Mouse (Mus musculus): ENCODE results near the gene Acot8. TPM values are rescaled to one million over a fixed set of nuclear protein-coding genes. Genes with fewer than 3 reads are reported as not detected.
A peak's percentile ranks its signal among the peaks of the same experiment; 100 is the strongest.

Acot8 gene
- polyA plus RNA-seq, 1 experiment = 15.7 TPM

DNA sequence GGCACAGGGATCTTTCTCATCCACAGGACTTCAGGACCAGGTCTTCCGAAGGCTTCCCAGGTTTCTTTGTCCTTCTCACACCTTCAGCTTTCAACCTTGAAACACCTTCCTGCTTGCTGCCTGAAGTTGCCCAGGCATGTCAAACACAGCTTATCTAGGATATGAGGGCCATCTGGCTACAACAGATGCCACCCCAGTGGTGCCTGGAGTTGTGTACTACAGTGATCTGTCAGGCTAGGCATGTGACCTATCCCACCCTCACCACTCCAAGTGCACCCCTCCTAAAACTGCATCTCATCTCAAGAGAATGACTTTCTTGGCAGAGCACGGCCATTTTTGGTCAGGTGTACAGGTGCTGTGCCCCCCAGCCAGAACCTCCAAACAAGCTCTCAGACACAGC, 43.2 kb downstream of the Acot8 start:
- Histone ChIP-seq H3K4me3 (ENCODE audit: low read depth, low read length) (no peak overlapping the region), H3K36me3 (ENCODE audit: control insufficient read depth, insufficient read depth, low read length, poor library complexity, severe bottlenecking) (peaks cover 86% of the 10 kb centered on the region), H3K9ac (ENCODE audit: low read depth, poor library complexity, severe bottlenecking) (no peak overlapping the region), H3K9me3 (replicated peaks; ENCODE audit: control insufficient read depth, insufficient read depth, low read length, poor library complexity, severe bottlenecking) (peaks cover 11% of the 10 kb centered on the region), H3K27me3 (ENCODE audit: control insufficient read depth, insufficient read depth, low read length, poor library complexity, severe bottlenecking) (no peaks in the 10 kb centered on the region), H3K4me1 (ENCODE audit: control insufficient read depth, insufficient read depth, low read length) (no peaks in the 10 kb centered on the region), H3K27ac (ENCODE audit: insufficient read depth, low read length) (peak overlapping the region; percentile 60)
- no peak for TF ChIP-seq POLR2A (IDR thresholded peaks at IDR 0.05; ENCODE audit: insufficient read depth, low read length)
- TF ChIP-seq CTCF (IDR thresholded peaks at IDR 0.05; ENCODE audit: low read depth, low read length) = no peak
- peak; percentile 76 for TF ChIP-seq EP300 (IDR thresholded peaks at IDR 0.05; ENCODE audit: insufficient read depth, low read depth, low read length)

DNA sequence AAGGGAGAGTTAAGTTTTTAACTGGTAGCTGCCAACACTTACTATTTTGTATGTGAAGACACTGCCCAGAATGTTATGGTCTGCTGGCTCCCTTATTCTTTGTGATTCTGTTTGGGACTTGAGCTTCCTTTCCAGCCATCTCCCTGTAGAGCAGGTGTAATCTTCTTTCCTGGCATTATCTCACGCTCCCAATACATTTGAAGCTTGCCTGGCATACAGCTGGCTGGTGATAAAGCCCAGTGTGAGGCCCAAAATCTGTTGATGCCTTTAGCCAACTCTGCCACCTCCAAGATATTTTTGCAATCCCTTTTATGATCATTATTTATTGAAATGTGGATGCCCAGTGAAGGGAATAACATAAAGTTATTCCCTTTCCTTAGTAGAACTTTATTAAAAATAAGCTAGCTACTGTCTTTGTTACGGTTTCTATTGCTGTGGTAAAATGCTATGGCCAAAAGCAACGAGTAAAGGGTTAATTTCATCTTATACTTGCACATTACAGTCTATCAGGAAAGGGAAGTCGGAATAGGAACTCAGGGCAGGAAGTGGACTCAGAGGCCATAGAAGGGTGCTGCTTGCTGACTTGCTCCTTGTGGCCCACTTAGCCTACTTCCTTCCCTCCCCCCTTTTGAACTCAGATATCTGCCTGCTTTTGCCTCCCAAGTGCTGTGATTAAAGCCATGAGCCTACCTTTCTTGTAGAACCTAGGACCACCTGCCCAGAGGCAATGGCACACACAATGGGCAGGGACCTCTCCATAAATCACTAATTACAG, 44.4 kb downstream of the Acot8 start:
- TF ChIP-seq CTCF (IDR thresholded peaks at IDR 0.05; ENCODE audit: low read depth, low read length) (no peak), POLR2A (IDR thresholded peaks at IDR 0.05; ENCODE audit: insufficient read depth, low read length) (no peak), EP300 (IDR thresholded peaks at IDR 0.05; ENCODE audit: insufficient read depth, low read depth, low read length) (no peak)
- Histone ChIP-seq H3K4me1 (ENCODE audit: control insufficient read depth, insufficient read depth, low read length) (no peaks in the 10 kb centered on the region), H3K27ac (ENCODE audit: insufficient read depth, low read length) (no peak overlapping the region), H3K9me3 (replicated peaks; ENCODE audit: control insufficient read depth, insufficient read depth, low read length, poor library complexity, severe bottlenecking) (peaks cover 11% of the 10 kb centered on the region), H3K4me3 (ENCODE audit: low read depth, low read length) (no peak overlapping the region), H3K9ac (ENCODE audit: low read depth, poor library complexity, severe bottlenecking) (no peak overlapping the region), H3K27me3 (ENCODE audit: control insufficient read depth, insufficient read depth, low read length, poor library complexity, severe bottlenecking) (no peaks in the 10 kb centered on the region), H3K36me3 (ENCODE audit: control insufficient read depth, insufficient read depth, low read length, poor library complexity, severe bottlenecking) (peaks cover 86% of the 10 kb centered on the region)

DNA sequence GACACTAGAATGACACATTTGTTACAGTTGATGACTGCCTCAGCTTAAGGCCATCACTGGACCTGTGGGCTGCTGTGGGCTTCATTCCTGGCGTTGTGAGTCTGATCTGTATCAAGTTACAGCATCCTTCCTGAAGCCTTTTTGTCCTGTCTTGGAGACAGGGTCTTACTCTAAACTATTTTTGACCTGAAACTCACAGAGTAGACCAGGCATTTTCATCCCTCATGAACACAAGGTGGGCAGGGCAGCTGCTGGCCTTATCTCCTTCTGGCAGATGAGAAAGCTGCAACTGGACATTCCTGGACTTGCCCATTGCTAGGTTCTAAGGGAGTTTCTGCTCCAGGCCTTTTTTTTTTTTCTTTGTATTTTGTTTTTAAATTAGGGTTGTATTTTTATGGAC, 46.0 kb downstream of the Acot8 start:
- Histone ChIP-seq H3K36me3 (ENCODE audit: control insufficient read depth, insufficient read depth, low read length, poor library complexity, severe bottlenecking) (peaks cover 92% of the 10 kb centered on the region), H3K27ac (ENCODE audit: insufficient read depth, low read length) (no peak overlapping the region), H3K9me3 (replicated peaks; ENCODE audit: control insufficient read depth, insufficient read depth, low read length, poor library complexity, severe bottlenecking) (peaks cover 11% of the 10 kb centered on the region), H3K27me3 (ENCODE audit: control insufficient read depth, insufficient read depth, low read length, poor library complexity, severe bottlenecking) (no peaks in the 10 kb centered on the region), H3K9ac (ENCODE audit: low read depth, poor library complexity, severe bottlenecking) (no peak overlapping the region), H3K4me1 (ENCODE audit: control insufficient read depth, insufficient read depth, low read length) (no peaks in the 10 kb centered on the region), H3K4me3 (ENCODE audit: low read depth, low read length) (no peak overlapping the region)
- no peak for TF ChIP-seq POLR2A (IDR thresholded peaks at IDR 0.05; ENCODE audit: insufficient read depth, low read length)
- no peak for TF ChIP-seq EP300 (IDR thresholded peaks at IDR 0.05; ENCODE audit: insufficient read depth, low read depth, low read length)
- no peak for TF ChIP-seq CTCF (IDR thresholded peaks at IDR 0.05; ENCODE audit: low read depth, low read length)

DNA sequence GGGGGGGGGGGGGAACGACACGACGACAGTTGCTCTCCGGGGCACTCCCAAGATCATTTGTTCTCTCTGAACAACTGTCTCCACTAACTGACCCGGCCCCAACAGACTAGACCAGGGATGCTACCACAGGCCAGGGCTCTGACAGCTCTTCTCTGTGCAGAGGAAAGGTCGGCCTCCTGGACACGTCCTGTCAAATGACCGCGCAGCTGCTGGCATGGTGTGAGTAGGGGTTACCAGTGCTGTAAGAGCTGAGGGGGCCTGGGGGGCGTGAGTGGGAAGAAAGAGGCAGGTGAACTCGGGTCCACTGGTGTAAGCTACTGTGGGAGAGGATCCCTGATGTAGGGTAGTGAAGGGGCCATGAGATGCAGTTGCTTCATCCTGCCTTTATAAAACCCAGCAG, 46.8 kb downstream of the Acot8 start:
- H3K9ac ChIP-seq (ENCODE audit: low read depth, poor library complexity, severe bottlenecking) = no peak overlapping the region
- no peak overlapping the region for H3K4me3 ChIP-seq (ENCODE audit: low read depth, low read length)
- no peak for TF ChIP-seq EP300 (IDR thresholded peaks at IDR 0.05; ENCODE audit: insufficient read depth, low read depth, low read length)
- TF ChIP-seq CTCF (IDR thresholded peaks at IDR 0.05; ENCODE audit: low read depth, low read length) = no peak
- TF ChIP-seq POLR2A (IDR thresholded peaks at IDR 0.05; ENCODE audit: insufficient read depth, low read length) = no peak
- H3K27ac ChIP-seq (ENCODE audit: insufficient read depth, low read length) = no peak overlapping the region
- no peaks in the 10 kb centered on the region for H3K27me3 ChIP-seq (ENCODE audit: control insufficient read depth, insufficient read depth, low read length, poor library complexity, severe bottlenecking)
- no peaks in the 10 kb centered on the region for H3K4me1 ChIP-seq (ENCODE audit: control insufficient read depth, insufficient read depth, low read length)
- H3K9me3 ChIP-seq (replicated peaks; ENCODE audit: control insufficient read depth, insufficient read depth, low read length, poor library complexity, severe bottlenecking) = peaks cover 11% of the 10 kb centered on the region
- peaks cover 92% of the 10 kb centered on the region for H3K36me3 ChIP-seq (ENCODE audit: control insufficient read depth, insufficient read depth, low read length, poor library complexity, severe bottlenecking)

DNA sequence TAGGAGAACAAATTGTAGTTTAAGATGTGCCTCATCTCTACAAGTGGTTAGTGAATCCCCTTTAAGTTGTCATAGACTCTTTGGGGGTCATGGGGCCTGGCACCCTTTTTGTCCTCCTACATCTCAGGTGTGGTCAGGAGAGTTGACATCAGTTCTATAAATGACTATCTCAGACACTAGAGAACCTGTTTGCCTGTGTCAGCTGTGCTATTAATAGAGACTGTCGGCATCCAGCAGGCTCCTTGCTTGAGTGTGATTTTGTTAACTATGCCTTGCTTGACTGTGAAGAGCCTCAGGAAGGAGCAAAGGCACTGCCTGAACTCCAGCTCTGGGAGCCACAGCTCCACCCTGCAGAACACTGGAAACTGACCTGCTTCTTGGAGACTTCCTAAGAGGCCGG, 49.9 kb downstream of the Acot8 start:
- Histone ChIP-seq H3K4me1 (ENCODE audit: control insufficient read depth, insufficient read depth, low read length) (no peaks in the 10 kb centered on the region), H3K4me3 (ENCODE audit: low read depth, low read length) (no peak overlapping the region), H3K9ac (ENCODE audit: low read depth, poor library complexity, severe bottlenecking) (no peak overlapping the region), H3K9me3 (replicated peaks; ENCODE audit: control insufficient read depth, insufficient read depth, low read length, poor library complexity, severe bottlenecking) (no peaks in the 10 kb centered on the region), H3K27ac (ENCODE audit: insufficient read depth, low read length) (no peak overlapping the region), H3K27me3 (ENCODE audit: control insufficient read depth, insufficient read depth, low read length, poor library complexity, severe bottlenecking) (no peaks in the 10 kb centered on the region), H3K36me3 (ENCODE audit: control insufficient read depth, insufficient read depth, low read length, poor library complexity, severe bottlenecking) (peaks cover 87% of the 10 kb centered on the region)
- TF ChIP-seq POLR2A (IDR thresholded peaks at IDR 0.05; ENCODE audit: insufficient read depth, low read length) (no peak), EP300 (IDR thresholded peaks at IDR 0.05; ENCODE audit: insufficient read depth, low read depth, low read length) (no peak), CTCF (IDR thresholded peaks at IDR 0.05; ENCODE audit: low read depth, low read length) (no peak)

DNA sequence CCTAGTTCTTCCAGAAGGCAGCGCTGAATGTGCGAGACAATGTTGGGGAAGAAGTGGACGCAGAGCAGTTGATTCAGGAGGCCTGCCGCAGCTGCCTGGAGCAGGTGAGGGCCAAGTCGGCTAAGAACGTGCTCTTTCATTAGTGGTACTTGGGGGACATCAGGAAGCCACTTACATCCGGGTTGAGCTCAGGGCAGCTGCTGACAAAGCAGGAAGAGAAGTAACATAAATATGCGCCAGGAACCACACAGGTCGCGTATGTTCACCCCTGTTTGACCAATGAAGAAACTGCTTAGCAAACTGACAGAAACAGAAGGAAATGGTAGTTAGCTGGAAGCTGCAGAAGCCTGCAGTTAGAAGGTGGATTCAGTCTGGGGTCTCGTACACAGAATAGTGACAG, 50.6 kb downstream of the Acot8 start:
- Histone ChIP-seq H3K4me1 (ENCODE audit: control insufficient read depth, insufficient read depth, low read length) (no peaks in the 10 kb centered on the region), H3K27ac (ENCODE audit: insufficient read depth, low read length) (no peak overlapping the region), H3K27me3 (ENCODE audit: control insufficient read depth, insufficient read depth, low read length, poor library complexity, severe bottlenecking) (no peaks in the 10 kb centered on the region), H3K9ac (ENCODE audit: low read depth, poor library complexity, severe bottlenecking) (no peak overlapping the region), H3K9me3 (replicated peaks; ENCODE audit: control insufficient read depth, insufficient read depth, low read length, poor library complexity, severe bottlenecking) (no peaks in the 10 kb centered on the region), H3K36me3 (ENCODE audit: control insufficient read depth, insufficient read depth, low read length, poor library complexity, severe bottlenecking) (peaks cover 83% of the 10 kb centered on the region), H3K4me3 (ENCODE audit: low read depth, low read length) (no peak overlapping the region)
- no peak for TF ChIP-seq POLR2A (IDR thresholded peaks at IDR 0.05; ENCODE audit: insufficient read depth, low read length)
- no peak for TF ChIP-seq CTCF (IDR thresholded peaks at IDR 0.05; ENCODE audit: low read depth, low read length)
- no peak for TF ChIP-seq EP300 (IDR thresholded peaks at IDR 0.05; ENCODE audit: insufficient read depth, low read depth, low read length)
